Mouse (Mus musculus) G1E (cell line): ENCODE measurements around the gene AB124611.

Source experiments
- CTCF ChIP-seq: IDR thresholded peaks from 2 replicates; pipeline ENCODE4 v1.5.1; 2012; ENCODE audit warnings: low read depth, low read length, inconsistent platforms, mixed read lengths
- GATA1 ChIP-seq: IDR thresholded peaks from 2 replicates; pipeline ENCODE4 v1.6.1; 2012; ENCODE audit warnings: borderline replicate concordance, low read length, inconsistent platforms, mixed read lengths
- POLR2AphosphoS5 ChIP-seq: IDR thresholded peaks from 2 replicates; pipeline ENCODE4 v1.6.1; 2012; ENCODE audit warnings: low read depth, low read length, inconsistent platforms; ENCODE audit not compliant: insufficient replicate concordance
- TAL1 ChIP-seq: conservative IDR thresholded peaks from 2 replicates; pipeline ENCODE4 v1.6.1; 2012; ENCODE audit warnings: low read depth, low read length, inconsistent platforms, mixed read lengths

DNA sequence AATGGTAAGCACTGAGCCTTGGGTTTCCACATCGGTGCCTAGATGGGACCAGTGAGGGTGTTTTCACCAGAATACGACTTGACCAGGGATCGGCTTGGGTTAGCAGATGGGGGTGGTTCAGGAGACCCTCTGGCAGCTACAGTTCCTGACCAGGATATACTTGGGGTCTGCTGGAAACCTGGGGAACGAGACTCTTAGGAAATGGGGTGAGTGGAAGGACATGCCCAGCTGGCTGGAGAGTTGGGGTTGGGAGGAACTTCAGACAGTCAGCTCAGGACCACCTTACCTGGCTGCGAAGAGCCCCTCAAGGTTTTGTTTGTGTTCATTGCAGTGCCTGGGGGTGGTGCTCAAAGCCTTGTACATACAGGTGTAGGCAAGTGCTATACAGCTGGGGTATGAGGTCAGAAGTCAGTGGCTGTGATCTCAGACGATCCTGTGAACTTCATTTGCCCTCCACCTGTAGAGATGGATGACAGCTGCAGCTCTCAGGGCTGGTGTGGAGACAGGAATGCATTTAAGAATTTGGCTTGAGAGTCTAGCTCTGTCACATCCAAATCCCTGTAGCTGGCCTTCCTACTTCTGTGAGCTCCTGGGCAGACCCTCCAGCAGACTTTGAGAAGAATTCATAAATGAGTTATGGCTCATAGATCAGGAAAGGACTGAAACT lies 27.8 kb downstream of the AB124611 start:
- TF ChIP-seq CTCF = no peak
- TF ChIP-seq GATA1 = no peak
- no peak for TF ChIP-seq TAL1
- no peak for TF ChIP-seq POLR2AphosphoS5
